In genomic region chr9:78112770-78113537, GRCm38 (mm10) we compare ENCODE assay signal across 8 mouse cellular contexts. TPM values are rescaled to one million over a fixed set of nuclear protein-coding genes. Genes with fewer than 3 reads are reported as not detected.
DNase-seq lines count a peak whose midpoint lies in the region; ATAC-seq and TF ChIP-seq lines count a peak whose summit lies in the region.

No protein-coding gene starts in this region.

- H3K9me3 ChIP-seq in lung, embryonic 16.5 days (ENCODE audit: control insufficient read depth, low read length): no peaks in the 10 kb centered on the region

- peak overlapping the region; percentile 83 for H3K27ac ChIP-seq in lung, embryonic 16.5 days (ENCODE audit: low read length)
- no peak overlapping the region for H3K27ac ChIP-seq in thymus, adult 2 months (ENCODE audit: control insufficient read depth, insufficient read depth, low read length)

- no peaks in the 10 kb centered on the region for H3K27me3 ChIP-seq in lung, embryonic 16.5 days (ENCODE audit: control insufficient read depth, insufficient read depth, low read depth, low read length)
- no peaks in the 10 kb centered on the region for H3K27me3 ChIP-seq in thymus, adult 2 months (ENCODE audit: control insufficient read depth, insufficient read depth, low read length)

- no peak for TF ChIP-seq POLR2A in thymus, adult 2 months (IDR thresholded peaks at IDR 0.05; ENCODE audit: control insufficient read depth, extremely low read depth, insufficient read depth, low read length, poor library complexity)

- no peaks in the 10 kb centered on the region for H3K36me3 ChIP-seq in lung, embryonic 16.5 days (ENCODE audit: control insufficient read depth, insufficient read depth, low read length)
- no peaks in the 10 kb centered on the region for H3K36me3 ChIP-seq in thymus, adult 2 months (ENCODE audit: control insufficient read depth, insufficient read depth, low read length)

- peak overlapping the region; percentile 90 for H3K4me3 ChIP-seq in lung, embryonic 16.5 days (ENCODE audit: low read length)
- peak overlapping the region; percentile 84 for H3K4me3 ChIP-seq in thymus, adult 2 months (ENCODE audit: control insufficient read depth, insufficient read depth, low read length)

- peak; percentile 90 for DNase-seq in MN1 (ENCODE audit: low spot score)
- DNase-seq in cerebellum, adult 8-10 months: peak; percentile 92
- peak; percentile 91 for DNase-seq in forelimb bud, embryonic 11.5 days (ENCODE audit: low read depth, low spot score)
- peak; percentile 90 for DNase-seq in layer of hippocampus, adult 9-11 months
- DNase-seq in ovary, adult 18-20 months (ENCODE audit: low spot score): peak; percentile 85
- peak; percentile 95 for DNase-seq in thymus, adult 2 months

- peak; percentile 97 for TF ChIP-seq CTCF in thymus, adult 2 months (IDR thresholded peaks at IDR 0.05; ENCODE audit: borderline replicate concordance, control insufficient read depth, extremely low read depth, insufficient read depth, low read length, poor library complexity)

- H3K4me1 ChIP-seq in lung, embryonic 16.5 days (replicated peaks; ENCODE audit: control insufficient read depth, insufficient read depth, low read length): peaks cover 20% of the 10 kb centered on the region
- peaks cover 10% of the 10 kb centered on the region for H3K4me1 ChIP-seq in thymus, adult 2 months (replicated peaks; ENCODE audit: control insufficient read depth, insufficient read depth, low read length)

- H3K4me2 ChIP-seq in lung, embryonic 16.5 days (ENCODE audit: low read depth, low read length): peak overlapping the region; percentile 68

- peak; percentile 73 to 75 for ATAC-seq in hematopoietic stem cell, adult 5-6 weeks (replicated peaks in 1 of 2; ENCODE audit: insufficient read depth in 1 of 2, low FRiP score in 2 of 2, low TSS enrichment in 1 of 2, low read depth in 1 of 2, poor library complexity in 2 of 2, severe bottlenecking in 2 of 2)
- peak; percentile 85 for ATAC-seq in lung, embryonic 16.5 days (ENCODE audit: low read depth)

- peak overlapping the region; percentile 94 for H3K9ac ChIP-seq in lung, embryonic 16.5 days (ENCODE audit: low read length)

- WGBS in lung, embryonic 16.5 days: under 1% methylated on average over 47 of the region's 47 CpGs
- 2% methylated on average over 47 of the region's 47 CpGs for WGBS in thymus, adult 2 months

RNA-seq across cellular contexts. Expression of gene Ick, which starts 4.0 kb away (rescaled TPM):
- total RNA-seq in hematopoietic stem cell, adult 5-6 weeks (2017): 19.2 and 30.6 TPM in 2 replicates
- 18.7 and 21.2 TPM in 2 replicates for polyA plus RNA-seq in lung, embryonic 16.5 days (2015; fragmentation: Nextera tagmentation; extraction: Ambion mirVana)
- polyA plus RNA-seq in thymus, adult 2 months (2012; rRNA removed): 14.5 and 16.5 TPM in 2 replicates

RNA-seq across cellular contexts. Expression of gene Fbxo9, which starts 4.1 kb away (rescaled TPM):
- total RNA-seq in hematopoietic stem cell, adult 5-6 weeks (2017): 62.4 and 84.6 TPM in 2 replicates
- polyA plus RNA-seq in lung, embryonic 16.5 days (2015; fragmentation: Nextera tagmentation; extraction: Ambion mirVana): 38.6 and 42.9 TPM in 2 replicates
- polyA plus RNA-seq in thymus, adult 2 months (2012; rRNA removed): 99.7 and 119 TPM in 2 replicates
